Mouse (Mus musculus): ENCODE data around the gene Scgb1a1. TPM values are rescaled to one million over a fixed set of nuclear protein-coding genes. Genes with fewer than 3 reads are reported as not detected.
"Not testable (repeated sequence)": the region's sequence is repeated elsewhere in the genome, so short reads cannot be mapped to it uniquely, and the experiment has no call there.

The Scgb1a1 gene
- total RNA-seq, 2 experiments from 2014 or later = not detected

DNA sequence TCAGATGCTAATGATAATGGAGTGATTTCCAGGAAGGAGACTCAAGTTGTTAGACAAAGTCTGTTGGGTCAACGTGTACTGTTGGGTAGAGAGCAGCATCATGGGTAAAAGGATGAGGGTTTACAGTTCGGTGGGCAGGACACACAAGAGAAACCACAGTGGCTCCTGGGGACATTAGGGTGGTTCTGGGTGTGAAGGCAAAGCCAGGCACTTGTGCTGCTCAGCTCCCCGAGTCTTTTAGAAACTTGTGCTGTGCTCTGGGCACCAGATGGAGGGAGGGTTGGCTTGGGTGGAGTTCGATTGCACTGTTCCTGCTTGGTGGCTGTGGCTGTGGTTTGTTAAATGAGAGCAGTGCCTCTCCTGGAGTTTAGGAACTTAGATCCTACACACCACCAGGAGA is 16.2 kb upstream of the Scgb1a1 start:
- intact Hi-C loops (cut with DNase I) = no loop called here
- no peak for DNase-seq

GRCm38 (mm10) chr19:9101062-9101457 is 13.3 kb upstream of the Scgb1a1 start:
- intact Hi-C loops (cut with DNase I) = no loop called here
- DNase-seq = no peak

DNA sequence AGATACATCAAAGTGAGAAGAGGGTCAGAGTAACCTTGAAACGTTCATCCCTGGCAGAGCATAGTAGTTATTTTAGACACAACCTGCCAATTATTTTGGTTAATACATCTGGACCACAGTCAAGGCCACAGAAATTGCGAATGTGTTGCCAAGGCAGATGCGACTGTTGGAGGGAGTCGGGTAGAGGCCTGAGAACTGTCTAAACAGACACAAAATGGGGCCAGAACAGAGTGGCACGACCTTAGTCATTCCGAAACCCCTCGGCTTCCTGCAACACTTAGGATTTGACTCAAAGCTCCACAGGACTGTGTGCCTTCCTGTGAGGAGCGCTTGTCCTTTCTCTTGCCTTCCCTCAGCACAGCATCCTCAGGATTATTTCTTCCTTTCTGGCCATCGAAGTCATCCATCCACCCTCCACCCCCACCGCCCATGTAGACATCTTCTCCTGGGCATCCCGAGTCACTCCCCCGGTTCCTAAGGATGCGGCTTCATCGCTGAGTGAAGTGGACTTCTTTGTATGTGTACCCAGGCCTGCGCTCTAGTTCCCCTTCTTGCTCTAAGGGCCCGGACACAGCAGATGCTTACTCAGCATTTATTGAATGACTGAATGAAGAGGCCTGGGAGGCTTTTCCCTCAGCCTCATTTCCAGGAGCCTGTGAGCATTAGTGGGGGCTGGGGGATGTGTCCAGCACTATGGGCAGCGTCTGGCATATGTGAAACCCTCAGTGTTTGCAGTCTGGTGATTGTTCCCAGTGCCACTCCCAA is 12.7 kb upstream of the Scgb1a1 start:
- intact Hi-C loops (cut with DNase I) = no loop called here
- DNase-seq = no peak

DNA sequence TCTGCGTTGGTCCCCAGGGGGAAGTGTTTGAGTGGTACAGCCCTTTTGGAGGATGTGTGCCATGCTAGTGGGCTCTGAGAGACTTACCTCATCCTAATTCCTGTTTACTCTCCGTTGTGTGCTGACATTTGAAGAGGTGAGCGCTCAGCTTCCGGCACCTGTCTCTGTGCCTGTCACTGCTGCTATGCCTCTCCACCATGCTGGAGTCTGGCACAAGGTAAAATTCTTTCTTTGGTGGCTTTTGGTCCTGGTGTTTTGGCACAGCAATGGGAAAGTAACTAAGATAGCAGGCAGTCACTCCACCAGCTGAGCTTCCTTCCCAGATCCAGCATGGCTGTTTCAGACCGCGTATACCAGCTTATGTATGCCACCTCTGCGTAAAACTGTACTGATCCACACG is 12.0 kb upstream of the Scgb1a1 start:
- intact Hi-C loops (cut with DNase I) = no loop called here

DNA sequence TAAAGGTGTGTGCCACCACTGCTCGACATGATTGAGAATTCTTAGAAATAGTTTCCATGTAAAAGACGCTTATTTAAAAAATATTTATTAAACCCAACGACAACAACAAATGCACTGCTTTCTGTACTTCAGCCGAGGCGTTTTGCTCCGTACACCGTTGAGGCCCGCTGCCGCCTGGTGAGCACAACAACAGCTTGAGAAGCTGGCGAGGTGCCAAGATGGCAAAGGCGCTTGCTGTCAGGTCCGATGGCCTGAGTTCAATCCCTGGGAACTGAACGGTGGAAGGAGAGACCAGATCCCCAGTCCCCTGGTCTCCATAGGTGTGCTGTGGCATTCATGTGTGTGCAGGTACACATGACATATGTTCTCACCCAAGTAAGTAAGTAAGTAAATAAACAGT is 9.7 kb upstream of the Scgb1a1 start:
- no peak for DNase-seq
- intact Hi-C loops (cut with DNase I) = no loop called here

More for the DNA sequence above, 12.0 kb upstream of the Scgb1a1 start:
- DNase-seq = no peak

DNA sequence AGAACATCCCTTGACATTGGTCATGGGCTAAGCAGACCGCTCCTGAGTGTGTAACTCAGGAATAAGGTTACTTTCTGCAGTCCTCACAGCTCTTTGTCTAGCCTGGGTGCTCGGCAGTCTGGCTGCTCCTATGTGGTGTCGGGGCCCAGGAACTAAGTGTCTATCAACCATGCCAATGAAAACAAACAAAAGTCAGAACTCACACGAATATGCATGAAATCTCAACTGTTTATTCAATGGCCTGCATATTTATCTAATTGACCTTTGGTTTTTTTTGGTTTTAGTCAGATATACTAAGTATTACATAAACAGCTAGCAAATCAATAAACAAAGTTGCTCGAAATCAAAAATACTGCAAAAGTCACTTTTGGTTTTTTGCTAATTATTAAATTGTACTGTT is 7.4 kb upstream of the Scgb1a1 start:
- intact Hi-C loops (cut with DNase I) = no loop called here

DNA sequence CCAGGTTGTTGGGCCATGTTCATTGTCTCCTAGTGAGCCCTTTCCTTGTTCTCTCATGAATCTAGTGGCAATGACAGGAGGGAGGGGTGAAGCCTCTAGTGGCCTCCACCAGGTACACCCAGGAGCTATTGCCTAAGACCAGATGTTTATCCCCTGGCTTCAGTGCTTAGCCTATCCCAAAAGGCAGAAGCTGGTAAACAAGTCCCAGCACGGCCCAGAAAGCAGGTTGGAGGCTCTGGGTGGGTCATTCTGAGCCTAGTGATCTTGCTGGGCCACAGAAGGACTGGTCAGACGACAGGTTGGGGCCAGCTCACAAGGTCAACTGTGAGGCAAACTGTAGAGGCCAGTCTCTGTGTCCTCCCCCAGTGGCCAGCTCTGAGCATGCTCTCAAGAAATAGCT is 3.0 kb upstream of the Scgb1a1 start:
- intact Hi-C loops (cut with DNase I) = no loop called here
- no peak for DNase-seq

More for the DNA sequence above, 7.4 kb upstream of the Scgb1a1 start:
- DNase-seq = no peak

GRCm38 (mm10) chr19:9090191-9090590 is 2.4 kb upstream of the Scgb1a1 start:
- no peak for DNase-seq
- intact Hi-C loops (cut with DNase I) = no loop called here

GRCm38 (mm10) chr19:9083892-9084291 is 3.9 kb downstream of the Scgb1a1 start:
- DNase-seq = not testable (repeated sequence)
- intact Hi-C loops (cut with DNase I) = loop anchor here (2.0 kb wide), 1 partner anchor 27 kb away; no protein-coding TSS in a partner anchor

- no peak for DNase-seq
- intact Hi-C loops (cut with DNase I) = loop anchor here (2.0 kb wide), 1 partner anchor 28 kb away; no protein-coding TSS in a partner anchor
Observed at GRCm38 (mm10) chr19:9083010-9083355, 4.8 kb downstream of the Scgb1a1 start.

DNA sequence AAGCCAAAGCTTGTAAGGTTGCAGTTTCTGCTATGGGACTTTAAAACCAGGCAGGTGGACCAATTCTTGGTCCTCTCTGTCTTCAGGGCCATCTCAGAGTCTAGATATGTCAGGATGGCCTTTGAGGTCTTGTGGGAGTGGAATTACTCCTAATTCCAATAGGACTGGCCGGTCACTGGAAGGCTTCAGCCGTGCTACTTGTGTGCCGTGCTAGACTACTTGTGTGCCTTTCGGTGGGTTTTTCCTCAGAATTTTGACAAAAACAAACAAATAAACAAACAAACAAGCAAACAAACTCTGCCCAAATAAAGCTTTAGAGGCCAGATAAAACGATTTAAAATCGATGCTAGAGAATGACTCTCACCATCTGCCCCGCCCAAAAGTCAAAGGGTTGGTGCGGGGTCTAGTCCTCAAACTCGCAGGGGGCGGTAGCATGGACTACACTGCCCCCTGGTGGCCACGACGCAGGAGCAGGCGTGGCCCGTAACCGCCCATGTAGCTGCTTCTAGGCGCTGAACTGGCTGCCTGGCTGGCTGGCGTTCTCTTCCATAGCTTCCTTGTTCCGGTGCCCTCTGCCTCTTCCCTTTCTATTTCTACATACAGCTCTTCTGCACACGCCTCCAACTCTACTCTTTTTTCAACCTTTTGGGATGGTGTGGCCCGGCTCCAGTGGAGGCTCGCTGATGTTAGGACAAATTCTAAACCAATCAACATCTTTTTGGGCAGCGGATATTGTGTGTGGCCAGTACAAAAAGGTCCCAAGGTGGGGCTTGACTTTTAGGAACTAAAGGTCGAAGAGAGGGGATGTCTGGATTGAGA is 5.4 kb downstream of the Scgb1a1 start:
- intact Hi-C loops (cut with DNase I) = loop anchor here (1.0 to 2.0 kb wide), 3 partner anchors 28 to 106 kb away; no protein-coding TSS in a partner anchor
- peak; percentile 87 to 89 for DNase-seq

- DNase-seq = no peak
- intact Hi-C loops (cut with DNase I) = loop anchor here (1.0 to 2.0 kb wide), 3 partner anchors 29 to 105 kb away; no protein-coding TSS in a partner anchor
Observed at GRCm38 (mm10) chr19:9081311-9082190, 6.2 kb downstream of the Scgb1a1 start.

GRCm38 (mm10) chr19:9079916-9080315 is 7.8 kb downstream of the Scgb1a1 start:
- DNase-seq = no peak
- intact Hi-C loops (cut with DNase I) = no loop called here

DNA sequence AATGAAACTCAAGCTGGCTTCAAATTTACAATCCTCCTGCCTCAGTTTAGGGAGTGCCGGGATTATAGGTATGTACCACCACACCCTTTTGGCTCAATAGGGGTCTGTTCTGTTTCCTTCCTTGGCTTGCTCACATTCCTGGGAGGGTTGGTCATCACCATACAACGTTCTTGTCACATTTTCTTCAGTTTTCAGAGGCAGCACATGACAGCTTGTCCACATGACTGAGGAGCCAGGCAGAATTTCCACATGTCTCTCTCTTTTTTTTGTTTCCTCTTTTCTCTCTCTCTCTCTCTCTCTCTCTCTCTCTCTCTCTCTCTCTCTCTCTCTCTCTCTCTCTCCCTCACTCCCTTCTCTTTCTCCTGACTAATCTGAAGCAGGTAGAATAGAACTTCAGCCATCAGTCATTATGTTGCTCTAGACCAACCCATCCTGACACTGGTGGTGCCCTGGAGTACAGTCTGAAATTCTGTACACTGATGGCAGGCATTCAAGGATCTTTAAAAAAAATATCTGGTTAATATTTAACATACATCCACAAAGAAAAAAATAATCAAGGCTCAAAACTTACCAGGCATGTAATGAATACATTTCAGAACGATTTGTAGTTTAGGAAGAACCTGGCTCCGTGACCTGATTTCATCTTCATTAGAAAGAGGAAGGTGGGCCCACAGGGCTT is 10.6 kb downstream of the Scgb1a1 start:
- no peak for DNase-seq
- intact Hi-C loops (cut with DNase I) = no loop called here

DNA sequence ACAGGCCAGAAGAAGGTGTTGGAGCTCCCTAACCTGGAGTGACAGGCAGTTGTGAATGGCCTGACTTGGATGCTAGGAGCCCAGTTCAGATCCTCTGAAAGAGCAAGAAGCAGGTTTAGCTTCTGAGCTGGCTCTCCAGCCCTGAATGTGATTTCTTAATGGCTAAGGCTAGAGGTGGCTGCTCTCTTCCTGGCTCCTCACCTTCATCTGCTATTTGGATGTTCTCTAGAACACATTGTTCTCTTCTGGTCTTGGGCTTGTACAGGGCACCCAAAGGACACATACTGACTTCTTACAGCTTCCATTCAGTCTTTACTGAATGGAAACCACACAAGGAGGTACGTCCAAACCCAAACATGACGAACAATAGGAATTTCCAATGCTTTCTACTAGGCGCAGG is 11.7 kb downstream of the Scgb1a1 start:
- DNase-seq = no peak
- intact Hi-C loops (cut with DNase I) = no loop called here

DNA sequence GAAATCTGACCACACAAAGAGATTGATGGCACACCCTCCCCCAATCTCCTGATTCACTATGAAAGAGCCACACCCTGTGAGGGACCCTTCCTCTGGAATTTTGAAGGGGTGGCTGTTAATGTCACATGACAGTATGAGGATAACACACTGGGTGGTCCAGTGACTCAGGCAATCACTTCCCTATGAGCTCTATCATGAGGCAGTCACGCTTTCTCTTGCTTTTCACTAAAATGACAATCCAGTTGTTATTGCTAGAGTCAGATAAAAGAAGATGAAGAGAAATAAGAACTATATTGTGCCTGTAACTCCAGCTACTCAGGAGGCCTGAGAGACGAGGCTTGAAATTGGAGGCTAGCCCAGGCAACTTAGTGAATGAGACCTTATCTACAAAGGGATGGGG is 12.2 kb downstream of the Scgb1a1 start:
- DNase-seq = no peak
- intact Hi-C loops (cut with DNase I) = no loop called here

DNA sequence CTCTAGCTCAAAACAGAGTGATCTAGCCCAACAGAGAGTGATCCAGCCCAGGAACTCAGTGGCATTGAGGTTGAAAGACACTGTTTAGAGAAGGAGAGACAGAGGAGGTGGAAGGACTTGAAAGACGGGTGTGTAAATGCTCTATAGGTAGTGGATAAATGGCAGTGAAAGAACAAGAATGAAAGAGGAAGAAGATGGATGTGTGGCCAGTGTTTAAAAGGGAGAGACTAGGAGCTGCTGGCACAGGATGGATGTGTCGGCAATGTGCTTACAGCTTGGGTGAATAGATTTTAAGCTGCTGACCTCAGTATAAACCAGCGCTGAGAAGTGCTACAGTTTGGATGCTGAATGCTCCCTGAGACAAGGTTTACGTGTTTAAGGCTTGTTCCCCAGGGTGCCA is 13.3 kb downstream of the Scgb1a1 start:
- no peak for DNase-seq
- intact Hi-C loops (cut with DNase I) = loop anchor here (5.0 kb wide), 1 partner anchor 42 kb away; no protein-coding TSS in a partner anchor

DNA sequence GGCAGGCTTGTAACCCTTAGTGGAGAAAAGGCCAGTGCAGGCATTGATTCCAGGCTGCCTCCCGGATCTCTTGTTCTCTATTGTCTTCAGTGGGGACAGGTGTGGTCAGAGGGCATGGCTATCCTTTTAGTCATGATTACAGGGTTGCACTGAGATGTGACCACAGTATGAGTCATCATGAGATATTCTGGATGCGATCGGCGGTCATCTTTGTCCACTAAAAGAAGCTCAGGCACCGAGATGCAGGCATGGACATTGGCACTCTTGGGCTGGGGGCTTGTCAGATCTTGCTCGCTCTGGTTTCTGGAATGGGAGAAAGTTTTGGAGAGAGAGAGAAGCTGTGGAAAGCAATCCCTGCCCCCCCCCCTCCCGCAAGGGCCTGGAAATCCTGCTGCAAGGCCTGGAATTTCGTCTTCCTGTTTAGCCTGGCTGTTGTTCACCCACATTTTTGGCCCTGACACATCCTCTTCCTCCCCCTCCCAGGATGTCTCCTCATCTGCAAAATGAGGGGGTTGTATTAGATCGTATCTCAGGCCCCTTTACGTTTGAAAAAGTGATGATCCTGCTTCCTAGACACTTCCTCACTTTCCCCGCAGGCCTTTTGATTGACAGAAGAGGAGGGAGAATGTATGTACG is 13.9 kb downstream of the Scgb1a1 start:
- intact Hi-C loops (cut with DNase I) = loop anchor here (5.0 kb wide), 1 partner anchor 42 kb away; no protein-coding TSS in a partner anchor

DNA sequence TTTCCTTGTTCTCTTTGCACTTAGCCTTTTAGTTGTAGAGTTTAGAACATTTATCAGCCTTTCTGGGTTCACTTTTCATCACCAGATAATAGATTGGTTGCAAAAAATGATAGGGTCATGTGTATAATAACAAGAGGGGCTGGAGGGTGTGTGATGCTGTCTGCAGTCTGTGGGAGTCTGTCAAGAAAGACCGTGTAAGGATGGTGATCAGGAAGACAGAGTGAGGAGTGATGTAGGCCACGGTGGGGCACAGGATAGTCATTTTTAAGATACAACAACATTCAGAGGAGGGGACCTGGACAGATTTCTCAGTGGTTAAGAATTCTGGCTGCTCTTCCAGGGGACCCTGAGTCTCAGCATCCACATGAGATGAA is 15.6 kb downstream of the Scgb1a1 start:
- DNase-seq = no peak
- intact Hi-C loops (cut with DNase I) = loop anchor here (5.0 kb wide), 1 partner anchor 40 kb away; no protein-coding TSS in a partner anchor

More for the DNA sequence above, 13.9 kb downstream of the Scgb1a1 start:
- DNase-seq = peak; percentile 40 to 61

All from heart, postnatal 36 days (tissue).